Mouse (Mus musculus): ENCODE results near the gene Arhgef39. TPM values are rescaled to one million over a fixed set of nuclear protein-coding genes. Genes with fewer than 3 reads are reported as not detected.

Arhgef39 gene
- total RNA-seq, 1 experiment from 2014 or later: 3.4 TPM

- no peak for ATAC-seq (replicated peaks; ENCODE audit: insufficient number of reproducible peaks, low FRiP score, low TSS enrichment, poor library complexity, severe bottlenecking)
Measured at GRCm38 (mm10) chr4:43452315-43452714, 47.2 kb downstream of the Arhgef39 start.

- ATAC-seq (replicated peaks; ENCODE audit: insufficient number of reproducible peaks, low FRiP score, low TSS enrichment, poor library complexity, severe bottlenecking): no peak
Measured at GRCm38 (mm10) chr4:43448554-43448953, 50.9 kb downstream of the Arhgef39 start.

GRCm38 (mm10) chr4:43447251-43447650 is 52.2 kb downstream of the Arhgef39 start:
- no peak for ATAC-seq (replicated peaks; ENCODE audit: insufficient number of reproducible peaks, low FRiP score, low TSS enrichment, poor library complexity, severe bottlenecking)

Other genes with a start within 250 kb of the Arhgef39 start
- 0.19 to 0.95 TPM (median 0.53 TPM) in 3 replicates for gene Atp8b5, start 232.5 kb downstream of the Arhgef39 start, total RNA-seq (2017)
- gene Rusc2, start 117.7 kb downstream of the Arhgef39 start, total RNA-seq (2017): 0.43 to 7.6 TPM in 2 of 3 replicates, not detected in the other
- 1.1 to 2.8 TPM in 2 of 3 replicates, not detected in the other for gene Fam166b, start 70.6 kb downstream of the Arhgef39 start, total RNA-seq (2017)
- 12.8 to 21.7 TPM (median 12.9 TPM) in 3 replicates for gene Tesk1, start 57.8 kb downstream of the Arhgef39 start, total RNA-seq (2017)
- gene Cd72, start 45.1 kb downstream of the Arhgef39 start, total RNA-seq (2017): 76.6 to 146 TPM (median 108 TPM) in 3 replicates
- gene Sit1, start 16.0 kb downstream of the Arhgef39 start, total RNA-seq (2017): 0.49 to 5.0 TPM (median 0.64 TPM) in 3 replicates
- 21.2 to 29.5 TPM (median 29.3 TPM) in 3 replicates for gene Ccdc107, start 6.8 kb downstream of the Arhgef39 start, total RNA-seq (2017)
- 0.75 to 1.7 TPM (median 1.0 TPM) in 3 replicates for gene Car9, start 7.3 kb upstream of the Arhgef39 start, total RNA-seq (2017)
- gene Tpm2, start 24.1 kb upstream of the Arhgef39 start, total RNA-seq (2017): 4.7 TPM in 1 of 3 replicates, not detected in the others
- 80.3 to 165 TPM (median 108 TPM) in 3 replicates for gene Creb3, start 62.6 kb upstream of the Arhgef39 start, total RNA-seq (2017)
- gene Tln1, start 63.0 kb upstream of the Arhgef39 start, total RNA-seq (2017): 816 to 935 TPM (median 878 TPM) in 3 replicates
- 17.8 to 28.6 TPM (median 28.5 TPM) in 3 replicates for gene Rgp1, start 79.0 kb upstream of the Arhgef39 start, total RNA-seq (2017)
- 9.3 to 22.3 TPM (median 9.7 TPM) in 3 replicates for gene Gba2, start 79.2 kb upstream of the Arhgef39 start, total RNA-seq (2017)
- gene Msmp, start 84.8 kb upstream of the Arhgef39 start, total RNA-seq (2017): 0.48 TPM in 1 of 3 replicates, not detected in the others
- gene Npr2, start 132.2 kb upstream of the Arhgef39 start, total RNA-seq (2017): 0.19 to 0.38 TPM in 2 of 3 replicates, not detected in the other
- not detected in 3 replicates for gene Spag8, start 153.9 kb upstream of the Arhgef39 start, total RNA-seq (2017)
- 21.5 to 26.1 TPM (median 25.9 TPM) in 3 replicates for gene Hint2, start 156.8 kb upstream of the Arhgef39 start, total RNA-seq (2017)
- gene Tmem8b, start 169.3 kb upstream of the Arhgef39 start, total RNA-seq (2017): 0.19 to 0.32 TPM (median 0.19 TPM) in 3 replicates
- gene Fam221b, start 169.4 kb upstream of the Arhgef39 start, total RNA-seq (2017): 0.68 to 1.0 TPM (median 0.96 TPM) in 3 replicates
- 0.53 TPM in 1 of 3 replicates, not detected in the others for gene Olfr70, start 201.1 kb upstream of the Arhgef39 start, total RNA-seq (2017)
- not detected in 3 replicates for gene Olfr71, start 210.6 kb upstream of the Arhgef39 start, total RNA-seq (2017)
- gene Hrct1, start 227.5 kb upstream of the Arhgef39 start, total RNA-seq (2017): not detected in 3 replicates
- not detected in 3 replicates for gene Spaar, start 230.3 kb upstream of the Arhgef39 start, total RNA-seq (2017)